Mouse (Mus musculus): ENCODE results near the gene Ppt2. TPM values are rescaled to one million over a fixed set of nuclear protein-coding genes. Genes with fewer than 3 reads are reported as not detected.

The Ppt2 gene
- polyA plus RNA-seq, 1 experiment, result 118 TPM

DNA sequence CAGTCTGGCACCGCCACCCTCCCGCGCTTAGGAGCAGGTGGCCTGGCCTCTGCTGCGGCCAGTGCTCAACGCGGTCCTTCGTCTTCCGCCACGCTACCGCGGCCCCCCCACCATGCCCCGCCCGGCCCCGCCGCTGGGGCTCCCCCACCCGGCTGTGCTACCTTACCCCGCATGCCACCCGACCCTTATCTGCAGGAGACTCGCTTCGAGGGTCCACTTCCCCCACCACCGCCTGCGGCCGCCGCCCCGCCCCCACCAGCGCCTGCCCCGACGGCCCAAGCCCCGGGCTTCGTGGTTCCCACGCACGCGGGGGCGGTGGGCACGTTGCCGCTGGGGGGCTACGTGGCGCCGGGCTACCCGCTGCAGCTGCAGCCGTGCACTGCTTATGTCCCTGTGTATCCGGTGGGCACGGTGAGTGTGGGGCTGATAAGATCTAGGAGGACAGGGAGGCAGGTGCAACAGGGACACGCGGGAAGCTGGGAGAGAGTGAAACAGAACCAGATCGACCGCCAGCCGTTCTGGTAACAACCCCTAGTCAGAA lies 2.5 kb upstream of the Ppt2 start:
- H3K27ac ChIP-seq (ENCODE audit: insufficient read depth, low read depth, low read length), result no peak overlapping the region
- peaks cover 12% of the 10 kb centered on the region; the same call in 1 of the 2 replicates for H3K4me1 ChIP-seq (ENCODE audit: control insufficient read depth, insufficient read depth, low read length)
- H3K4me3 ChIP-seq (ENCODE audit: insufficient read depth, low read depth, low read length), result peak overlapping the region; percentile 7; the same call in 1 of the 2 replicates

DNA sequence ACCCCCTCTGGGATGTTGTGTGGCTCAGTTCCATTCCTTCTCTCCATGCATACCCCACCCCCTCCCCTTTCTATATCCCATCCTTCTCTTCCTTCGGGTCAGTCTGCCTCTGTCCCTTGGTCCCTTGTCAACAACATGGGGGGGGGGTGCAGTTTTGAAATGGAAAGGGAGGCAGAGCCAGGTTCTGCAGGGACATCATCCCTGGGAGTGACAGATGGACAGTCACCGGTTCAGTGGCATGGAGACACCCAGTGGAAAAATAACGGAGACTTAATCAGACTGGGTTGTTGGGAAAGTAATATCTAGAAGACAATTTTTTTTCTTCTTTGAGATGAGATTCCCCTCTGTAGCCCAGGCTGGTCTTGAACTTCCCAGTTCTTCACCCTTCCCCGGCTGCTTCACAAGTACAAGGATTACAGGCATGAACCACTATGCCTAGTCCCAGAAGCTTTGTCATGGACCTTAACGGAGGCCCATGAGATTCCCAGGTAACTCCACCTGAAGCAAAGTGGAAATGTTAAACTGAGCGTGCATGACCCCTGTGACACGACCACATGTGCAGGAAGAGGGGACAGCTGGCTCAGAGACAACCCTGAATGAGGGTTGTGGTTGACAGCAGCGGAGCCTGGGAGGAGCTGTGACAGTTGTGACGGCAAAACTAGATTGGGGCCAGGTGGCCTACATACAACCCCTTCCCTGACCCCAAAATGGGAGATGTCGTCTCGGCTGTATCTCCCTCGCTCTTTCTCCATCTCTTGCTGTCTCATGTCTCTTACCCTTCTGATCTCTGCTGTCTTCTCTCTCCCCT lies 1.7 kb upstream of the Ppt2 start:
- no peaks in the 10 kb centered on the region for H3K27me3 ChIP-seq (replicated peaks; ENCODE audit: control insufficient read depth, insufficient read depth, low read length)
- 68% methylated on average over 12 of the region's 12 CpGs for WGBS

More for the DNA sequence above, 2.5 kb upstream of the Ppt2 start:
- TF ChIP-seq POLR2A (IDR thresholded peaks at IDR 0.05; ENCODE audit: low read depth, low read length), result no peak
- no peak for TF ChIP-seq CTCF (conservative IDR thresholded peaks at IDR 0.05; ENCODE audit: insufficient read depth, insufficient read length, low read depth, low read length)
- WGBS, result 11% methylated on average over 48 of the region's 48 CpGs
- DNase-seq, result no peak
- Histone ChIP-seq H3K36me3 (ENCODE audit: control insufficient read depth, insufficient read depth, low read length) (no peaks in the 10 kb centered on the region), H3K27me3 (replicated peaks; ENCODE audit: control insufficient read depth, insufficient read depth, low read length) (no peaks in the 10 kb centered on the region)

DNA sequence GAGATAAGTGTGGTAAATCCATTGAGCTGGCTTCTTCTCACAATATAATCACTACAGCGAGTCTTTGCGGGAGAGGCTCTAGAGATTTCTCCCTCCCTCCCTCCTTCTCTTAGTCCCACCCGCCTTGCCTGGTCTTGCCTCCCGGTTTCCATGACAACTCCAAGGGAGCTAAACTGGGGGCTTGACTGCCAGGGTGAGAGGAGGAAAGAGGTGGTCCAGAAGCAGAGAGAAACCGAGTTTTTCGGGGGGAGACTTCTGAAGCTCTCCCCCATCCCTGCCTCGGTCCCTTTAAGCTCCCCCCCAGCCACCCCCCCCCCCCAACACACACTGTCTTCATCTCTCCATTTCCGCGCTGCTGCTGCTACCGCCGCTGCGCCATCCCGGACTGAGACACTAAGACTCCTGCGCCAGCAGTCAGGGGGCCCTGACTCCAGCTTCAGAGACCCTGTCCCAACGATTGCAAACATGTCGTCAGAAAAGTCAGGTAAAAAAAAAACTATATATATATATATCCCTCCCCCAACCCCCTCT lies 976 bp upstream of the Ppt2 start, which contains the start of gene Prrt1:
Gene Prrt1, plus strand, starts transcription at position 313 of the 531 bp plus-strand sequence.
- no peak for DNase-seq
- Histone ChIP-seq H3K27ac (ENCODE audit: insufficient read depth, low read depth, low read length) (peak within 1 kb of the TSS; percentile 99), H3K36me3 (ENCODE audit: control insufficient read depth, insufficient read depth, low read length) (peaks cover 2% of the 10 kb centered on the region; the same call in 1 of the 2 replicates), H3K4me3 (ENCODE audit: insufficient read depth, low read depth, low read length) (peak within 1 kb of the TSS; percentile 81), H3K27me3 (replicated peaks; ENCODE audit: control insufficient read depth, insufficient read depth, low read length) (no peaks in the 10 kb centered on the region), H3K4me1 (ENCODE audit: control insufficient read depth, insufficient read depth, low read length) (peaks cover 15% of the 10 kb centered on the region)
- 25% methylated on average over 16 of the region's 16 CpGs for WGBS
- TF ChIP-seq CTCF (conservative IDR thresholded peaks at IDR 0.05; ENCODE audit: insufficient read depth, insufficient read length, low read depth, low read length) (no peak), POLR2A (IDR thresholded peaks at IDR 0.05; ENCODE audit: low read depth, low read length) (no peak)

More for the DNA sequence above, 1.7 kb upstream of the Ppt2 start:
- peaks cover 15% of the 10 kb centered on the region for H3K4me1 ChIP-seq (ENCODE audit: control insufficient read depth, insufficient read depth, low read length)
- TF ChIP-seq CTCF (conservative IDR thresholded peaks at IDR 0.05; ENCODE audit: insufficient read depth, insufficient read length, low read depth, low read length), result no peak
- no peak for TF ChIP-seq POLR2A (IDR thresholded peaks at IDR 0.05; ENCODE audit: low read depth, low read length)
- peaks cover 2% of the 10 kb centered on the region; the same call in 1 of the 2 replicates for H3K36me3 ChIP-seq (ENCODE audit: control insufficient read depth, insufficient read depth, low read length)
- no peak overlapping the region for H3K27ac ChIP-seq (ENCODE audit: insufficient read depth, low read depth, low read length)
- peak overlapping the region; percentile 26 for H3K4me3 ChIP-seq (ENCODE audit: insufficient read depth, low read depth, low read length)
- no peak for DNase-seq

DNA sequence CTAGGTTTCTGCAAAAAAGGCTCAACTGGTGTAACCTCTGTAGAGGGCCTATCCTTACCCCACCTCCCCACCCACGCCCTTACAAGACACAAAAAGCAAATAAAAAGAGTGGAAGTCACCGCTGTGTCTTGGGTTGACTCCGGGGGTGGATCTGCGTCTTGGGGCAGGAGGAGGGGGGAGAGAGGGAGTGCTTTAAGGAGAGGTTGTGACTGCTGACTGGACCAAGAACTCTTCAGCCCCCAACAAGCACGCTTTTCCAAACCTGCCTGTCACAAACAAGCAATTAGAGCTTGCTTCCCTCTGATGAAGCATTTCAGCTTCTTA lies 296 bp upstream of the Ppt2 start:
- peaks cover 15% of the 10 kb centered on the region for H3K4me1 ChIP-seq (ENCODE audit: control insufficient read depth, insufficient read depth, low read length)
- no peaks in the 10 kb centered on the region for H3K27me3 ChIP-seq (replicated peaks; ENCODE audit: control insufficient read depth, insufficient read depth, low read length)
- peak overlapping the region; percentile 81; the same call in 1 of the 2 replicates for H3K4me3 ChIP-seq (ENCODE audit: insufficient read depth, low read depth, low read length)
- no peak for DNase-seq
- peaks cover 2% of the 10 kb centered on the region; the same call in 1 of the 2 replicates for H3K36me3 ChIP-seq (ENCODE audit: control insufficient read depth, insufficient read depth, low read length)
- 32% methylated on average over 5 of the region's 5 CpGs for WGBS
- TF ChIP-seq CTCF (conservative IDR thresholded peaks at IDR 0.05; ENCODE audit: insufficient read depth, insufficient read length, low read depth, low read length) (no peak), POLR2A (IDR thresholded peaks at IDR 0.05; ENCODE audit: low read depth, low read length) (no peak)
- peak overlapping the region; percentile 99 for H3K27ac ChIP-seq (ENCODE audit: insufficient read depth, low read depth, low read length)

DNA sequence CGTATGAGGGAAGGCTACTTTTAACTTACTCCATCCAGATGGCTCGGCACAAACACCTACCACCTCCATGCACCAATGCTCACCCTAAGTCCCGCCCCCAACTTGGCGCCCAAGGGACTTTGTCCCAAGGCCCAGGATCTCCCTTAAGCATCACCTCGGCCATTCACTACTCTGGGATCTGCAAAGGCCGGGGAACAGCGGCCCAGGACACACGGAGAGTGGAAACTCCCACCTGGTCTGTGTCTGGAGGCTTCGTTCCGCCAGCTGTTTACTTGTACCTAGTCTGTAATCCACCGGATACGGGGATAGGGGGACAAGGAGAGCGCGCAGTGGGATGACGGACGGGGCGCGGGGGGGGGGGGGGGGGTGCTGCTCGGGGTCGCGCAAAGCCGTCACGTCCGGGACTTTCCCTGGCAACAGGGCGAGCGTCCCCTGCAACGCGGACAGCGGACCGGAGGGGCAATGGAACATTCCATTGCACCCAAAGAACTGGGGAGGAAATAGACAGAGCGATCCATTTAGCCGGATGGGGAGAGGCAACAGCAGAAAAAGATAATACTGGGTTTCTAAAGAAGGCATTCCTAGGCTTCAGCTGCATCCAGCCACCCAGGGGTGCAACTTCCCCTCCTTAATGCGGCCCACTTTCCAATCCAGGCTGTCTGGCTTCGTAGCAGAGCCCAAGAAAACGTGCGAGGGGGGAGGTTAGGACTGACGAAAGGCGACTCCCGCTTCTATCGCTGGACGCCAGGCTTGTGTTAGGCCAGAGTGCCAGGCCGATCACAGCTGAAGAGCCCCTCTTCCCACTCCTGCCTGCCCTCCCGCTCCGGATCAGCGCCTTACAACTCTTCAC lies 992 bp downstream of the Ppt2 start:
- Histone ChIP-seq H3K36me3 (ENCODE audit: control insufficient read depth, insufficient read depth, low read length) (peaks cover 6% of the 10 kb centered on the region), H3K27ac (ENCODE audit: insufficient read depth, low read depth, low read length) (peak overlapping the region; percentile 99), H3K4me1 (ENCODE audit: control insufficient read depth, insufficient read depth, low read length) (peaks cover 15% of the 10 kb centered on the region), H3K4me3 (ENCODE audit: insufficient read depth, low read depth, low read length) (peak overlapping the region; percentile 81), H3K27me3 (replicated peaks; ENCODE audit: control insufficient read depth, insufficient read depth, low read length) (no peaks in the 10 kb centered on the region)
- WGBS, result 3% methylated on average over 41 of the region's 45 CpGs
- TF ChIP-seq POLR2A (IDR thresholded peaks at IDR 0.05; ENCODE audit: low read depth, low read length) (peak; percentile 72), CTCF (conservative IDR thresholded peaks at IDR 0.05; ENCODE audit: insufficient read depth, insufficient read length, low read depth, low read length) (no peak)
- DNase-seq, result peak; percentile 94

GRCm38 (mm10) chr17:34626773-34627092 lies 1.6 kb downstream of the Ppt2 start:
- Histone ChIP-seq H3K36me3 (ENCODE audit: control insufficient read depth, insufficient read depth, low read length) (peaks cover 6% of the 10 kb centered on the region), H3K4me1 (ENCODE audit: control insufficient read depth, insufficient read depth, low read length) (peaks cover 15% of the 10 kb centered on the region), H3K4me3 (ENCODE audit: insufficient read depth, low read depth, low read length) (peak overlapping the region; percentile 81), H3K27me3 (replicated peaks; ENCODE audit: control insufficient read depth, insufficient read depth, low read length) (no peaks in the 10 kb centered on the region), H3K27ac (ENCODE audit: insufficient read depth, low read depth, low read length) (peak overlapping the region; percentile 79)
- WGBS, result under 1% methylated on average over 18 of the region's 18 CpGs
- TF ChIP-seq POLR2A (IDR thresholded peaks at IDR 0.05; ENCODE audit: low read depth, low read length) (no peak), CTCF (conservative IDR thresholded peaks at IDR 0.05; ENCODE audit: insufficient read depth, insufficient read length, low read depth, low read length) (peak; percentile 41; the same call in 1 of the 2 replicates)
- peak; percentile 51 for DNase-seq
